Mouse (Mus musculus) G1E (cell line): ENCODE measurements around the gene Usp6nl.

Source experiments
- CTCF ChIP-seq: IDR thresholded peaks from 2 replicates; pipeline ENCODE4 v1.5.1; 2012; ENCODE audit warnings: low read depth, low read length, inconsistent platforms, mixed read lengths
- GATA1 ChIP-seq: IDR thresholded peaks from 2 replicates; pipeline ENCODE4 v1.6.1; 2012; ENCODE audit warnings: borderline replicate concordance, low read length, inconsistent platforms, mixed read lengths

GRCm38 (mm10) chr2:6363126-6363525, 40.7 kb downstream of the Usp6nl start:
- no peak for TF ChIP-seq CTCF
- no peak for TF ChIP-seq GATA1
